Mouse (Mus musculus): ENCODE results near the gene 4931409K22Rik. TPM values are rescaled to one million over a fixed set of nuclear protein-coding genes. Genes with fewer than 3 reads are reported as not detected.

The 4931409K22Rik gene
- total RNA-seq, 1 experiment, result 0.13 TPM

- no peaks in the 10 kb centered on the region for H3K36me3 ChIP-seq (ENCODE audit: control insufficient read depth, insufficient read depth, low read length, poor library complexity, severe bottlenecking)
- no peaks in the 10 kb centered on the region for H3K9me3 ChIP-seq (ENCODE audit: control insufficient read depth, insufficient read depth, low read depth, low read length)
- H3K4me3 ChIP-seq (ENCODE audit: insufficient read depth in 1 of 2, low read depth in 1 of 2, low read length in 2 of 2, poor library complexity in 1 of 2, severe bottlenecking in 1 of 2), result peak overlapping the region; percentile 64 to 72; a peak in 3 of 4 replicates
- in situ Hi-C loops (cut with MboI; ENCODE audit: low sequenced_read_pairs in 2 of 2, unreplicated experiment in 2 of 2), result no loop called here
- H3K4me1 ChIP-seq (ENCODE audit: control insufficient read depth in 2 of 2, insufficient read depth in 2 of 2, low read length in 2 of 2, poor library complexity in 1 of 2), result peaks cover 0 to 7% of the 10 kb centered on the region in 2 experiments; a peak in 1 of 4 replicates
- TF ChIP-seq ZC3H11A (IDR thresholded peaks at IDR 0.05; ENCODE audit: borderline replicate concordance, low read depth, low read length) (no peak), ZNF384 (IDR thresholded peaks at IDR 0.05; ENCODE audit: low read depth, low read length) (no peak), CHD2 (IDR thresholded peaks at IDR 0.05; ENCODE audit: low read depth, low read length) (no peak), MAFK (IDR thresholded peaks at IDR 0.05; ENCODE audit: insufficient read depth, low read depth, low read length) (no peak), HCFC1 (IDR thresholded peaks at IDR 0.05; ENCODE audit: borderline replicate concordance, insufficient read depth, low read length) (no peak)
- peak overlapping the region; percentile 53; the same call in 1 of the 2 replicates for H3K9ac ChIP-seq (ENCODE audit: insufficient read depth, low read depth, low read length, poor library complexity, severe bottlenecking)
- no peak overlapping the region for H3K27ac ChIP-seq (ENCODE audit: insufficient read depth, low read depth, low read length, poor library complexity, severe bottlenecking)
- no peak for DNase-seq (ENCODE audit: low read depth, low spot score)
Observed at GRCm38 (mm10) chr5:24604080-24604655, 47.6 kb upstream of the 4931409K22Rik start.

GRCm38 (mm10) chr5:24603431-24604010, 46.9 kb upstream of the 4931409K22Rik start:
- no peaks in the 10 kb centered on the region for H3K36me3 ChIP-seq (ENCODE audit: control insufficient read depth, insufficient read depth, low read length, poor library complexity, severe bottlenecking)
- H3K9ac ChIP-seq (ENCODE audit: insufficient read depth, low read depth, low read length, poor library complexity, severe bottlenecking), result no peak overlapping the region
- in situ Hi-C loops (cut with MboI; ENCODE audit: low sequenced_read_pairs in 2 of 2, unreplicated experiment in 2 of 2), result no loop called here
- no peaks in the 10 kb centered on the region for H3K9me3 ChIP-seq (ENCODE audit: control insufficient read depth, insufficient read depth, low read depth, low read length)
- H3K27ac ChIP-seq (ENCODE audit: insufficient read depth, low read depth, low read length, poor library complexity, severe bottlenecking), result no peak overlapping the region
- peaks cover 0 to 8% of the 10 kb centered on the region in 2 experiments; a peak in 1 of 4 replicates for H3K4me1 ChIP-seq (ENCODE audit: control insufficient read depth in 2 of 2, insufficient read depth in 2 of 2, low read length in 2 of 2, poor library complexity in 1 of 2)
- no peak for DNase-seq (ENCODE audit: low read depth, low spot score)
- H3K4me3 ChIP-seq (ENCODE audit: insufficient read depth in 1 of 2, low read depth in 1 of 2, low read length in 2 of 2, poor library complexity in 1 of 2, severe bottlenecking in 1 of 2), result no peak overlapping the region
- no peak for TF ChIP-seq CHD2 (IDR thresholded peaks at IDR 0.05; ENCODE audit: low read depth, low read length)
- no peak for TF ChIP-seq ZC3H11A (IDR thresholded peaks at IDR 0.05; ENCODE audit: borderline replicate concordance, low read depth, low read length)
- TF ChIP-seq HCFC1 (IDR thresholded peaks at IDR 0.05; ENCODE audit: borderline replicate concordance, insufficient read depth, low read length), result no peak
- TF ChIP-seq ZNF384 (IDR thresholded peaks at IDR 0.05; ENCODE audit: low read depth, low read length), result no peak
- TF ChIP-seq MAFK (IDR thresholded peaks at IDR 0.05; ENCODE audit: insufficient read depth, low read depth, low read length), result no peak

DNA sequence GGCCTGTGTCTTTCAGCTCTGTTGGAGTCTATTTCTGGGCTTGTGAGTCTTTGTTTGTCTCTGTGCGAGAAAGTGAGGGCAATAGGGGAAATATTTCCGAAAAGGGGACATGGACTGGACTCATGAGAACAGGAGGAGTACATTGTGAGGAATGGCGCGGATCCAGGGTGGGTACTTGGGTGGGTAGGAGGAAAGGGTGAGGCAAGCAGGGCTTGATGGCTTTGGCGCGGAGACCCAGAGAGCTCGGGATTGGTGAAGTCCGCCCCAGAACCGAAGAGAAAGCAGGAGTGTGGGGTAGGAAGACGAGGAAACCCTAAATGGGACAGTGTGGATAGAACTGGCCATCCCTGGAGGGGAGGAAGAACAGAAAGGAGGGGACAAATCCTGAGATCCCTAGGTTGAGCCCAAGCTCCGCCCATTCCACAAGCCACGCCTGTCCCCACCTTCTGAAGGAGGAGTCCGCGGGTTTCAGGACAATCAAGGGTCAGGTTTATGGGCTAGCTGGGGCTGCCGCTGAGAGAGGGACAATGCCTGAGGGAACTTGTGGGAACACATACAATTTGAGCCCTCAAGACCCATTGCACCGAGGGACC, 46.2 kb upstream of the 4931409K22Rik start:
- in situ Hi-C loops (cut with MboI; ENCODE audit: low sequenced_read_pairs in 2 of 2, unreplicated experiment in 2 of 2), result no loop called here
- H3K4me3 ChIP-seq (ENCODE audit: insufficient read depth in 1 of 2, low read depth in 1 of 2, low read length in 2 of 2, poor library complexity in 1 of 2, severe bottlenecking in 1 of 2), result peak overlapping the region; percentile 66 to 67
- H3K9ac ChIP-seq (ENCODE audit: insufficient read depth, low read depth, low read length, poor library complexity, severe bottlenecking), result no peak overlapping the region
- no peaks in the 10 kb centered on the region for H3K36me3 ChIP-seq (ENCODE audit: control insufficient read depth, insufficient read depth, low read length, poor library complexity, severe bottlenecking)
- no peaks in the 10 kb centered on the region for H3K9me3 ChIP-seq (ENCODE audit: control insufficient read depth, insufficient read depth, low read depth, low read length)
- peaks cover under 1 to 11% of the 10 kb centered on the region in 2 experiments; a peak in 1 of 4 replicates for H3K4me1 ChIP-seq (ENCODE audit: control insufficient read depth in 2 of 2, insufficient read depth in 2 of 2, low read length in 2 of 2, poor library complexity in 1 of 2)
- no peak overlapping the region for H3K27ac ChIP-seq (ENCODE audit: insufficient read depth, low read depth, low read length, poor library complexity, severe bottlenecking)
- no peak for DNase-seq (ENCODE audit: low read depth, low spot score)
- TF ChIP-seq MAFK (IDR thresholded peaks at IDR 0.05; ENCODE audit: insufficient read depth, low read depth, low read length) (no peak), ZNF384 (IDR thresholded peaks at IDR 0.05; ENCODE audit: low read depth, low read length) (no peak), CHD2 (IDR thresholded peaks at IDR 0.05; ENCODE audit: low read depth, low read length) (no peak), ZC3H11A (IDR thresholded peaks at IDR 0.05; ENCODE audit: borderline replicate concordance, low read depth, low read length) (no peak), HCFC1 (IDR thresholded peaks at IDR 0.05; ENCODE audit: borderline replicate concordance, insufficient read depth, low read length) (no peak)

GRCm38 (mm10) chr5:24601911-24602750, 45.5 kb upstream of the 4931409K22Rik start:
- H3K4me3 ChIP-seq (ENCODE audit: insufficient read depth in 1 of 2, low read depth in 1 of 2, low read length in 2 of 2, poor library complexity in 1 of 2, severe bottlenecking in 1 of 2), result peak overlapping the region; percentile 66 to 67
- no peaks in the 10 kb centered on the region for H3K9me3 ChIP-seq (ENCODE audit: control insufficient read depth, insufficient read depth, low read depth, low read length)
- H3K27ac ChIP-seq (ENCODE audit: insufficient read depth, low read depth, low read length, poor library complexity, severe bottlenecking), result no peak overlapping the region
- H3K4me1 ChIP-seq (ENCODE audit: control insufficient read depth in 2 of 2, insufficient read depth in 2 of 2, low read length in 2 of 2, poor library complexity in 1 of 2), result peaks cover 4 to 13% of the 10 kb centered on the region in 2 experiments; a peak in 3 of 4 replicates
- peak overlapping the region; percentile 68 for H3K9ac ChIP-seq (ENCODE audit: insufficient read depth, low read depth, low read length, poor library complexity, severe bottlenecking)
- DNase-seq (ENCODE audit: low read depth, low spot score), result no peak
- no peak for TF ChIP-seq MAFK (IDR thresholded peaks at IDR 0.05; ENCODE audit: insufficient read depth, low read depth, low read length)
- TF ChIP-seq CHD2 (IDR thresholded peaks at IDR 0.05; ENCODE audit: low read depth, low read length), result no peak
- no peak for TF ChIP-seq ZC3H11A (IDR thresholded peaks at IDR 0.05; ENCODE audit: borderline replicate concordance, low read depth, low read length)
- no peak for TF ChIP-seq ZNF384 (IDR thresholded peaks at IDR 0.05; ENCODE audit: low read depth, low read length)
- no peak; the same call in 1 of the 2 replicates for TF ChIP-seq HCFC1 (IDR thresholded peaks at IDR 0.05; ENCODE audit: borderline replicate concordance, insufficient read depth, low read length)
- in situ Hi-C loops (cut with MboI; ENCODE audit: low sequenced_read_pairs in 2 of 2, unreplicated experiment in 2 of 2), result no loop called here
- no peaks in the 10 kb centered on the region for H3K36me3 ChIP-seq (ENCODE audit: control insufficient read depth, insufficient read depth, low read length, poor library complexity, severe bottlenecking)
